Mouse (Mus musculus) liver, embryonic 16.5 days (tissue): ENCODE results near the gene Slc7a4. TPM values are rescaled to one million over a fixed set of nuclear protein-coding genes. Genes with fewer than 3 reads are reported as not detected.

Experiments
- polyA plus RNA-seq: library from polyadenylated mRNA; unstranded; fragments of >200 nt; fragmentation: Nextera tagmentation; extraction: Ambion mirVana; gene quantifications from 2 replicates; pipeline ENCODE4 v1.2.1, GENCODE M21; 2015

The Slc7a4 gene
- polyA plus RNA-seq, 1 experiment from 2014 or later, result 3.5 TPM

Other genes with a start within 250 kb of the Slc7a4 start
- gene Snap29, start 177.2 kb downstream of the Slc7a4 start, polyA plus RNA-seq, result 8.7 and 10.1 TPM in 2 replicates
- 13.5 and 15.2 TPM in 2 replicates for gene Pi4ka, start 176.9 kb downstream of the Slc7a4 start, polyA plus RNA-seq
- 27.2 and 27.9 TPM in 2 replicates for gene Crkl, start 131.2 kb downstream of the Slc7a4 start, polyA plus RNA-seq
- 3.8 and 6.3 TPM in 2 replicates for gene Aifm3, start 93.6 kb downstream of the Slc7a4 start, polyA plus RNA-seq
- gene Lztr1, start 74.5 kb downstream of the Slc7a4 start, polyA plus RNA-seq, result 25.2 and 25.7 TPM in 2 replicates
- 18.9 and 21.1 TPM in 2 replicates for gene Thap7, start 52.1 kb downstream of the Slc7a4 start, polyA plus RNA-seq
- 0.06 TPM in 1 of 2 replicates, not detected in the other for gene Lrrc74b, start 22.0 kb downstream of the Slc7a4 start, polyA plus RNA-seq
- 0.07 and 0.09 TPM in 2 replicates for gene P2rx6, start 21.3 kb downstream of the Slc7a4 start, polyA plus RNA-seq
- gene Smpd4, start 36.1 kb upstream of the Slc7a4 start, polyA plus RNA-seq, result 13.6 and 15.1 TPM in 2 replicates
- gene Ccdc74a, start 63.3 kb upstream of the Slc7a4 start, polyA plus RNA-seq, result 2.2 and 2.5 TPM in 2 replicates
- 16.0 and 19.2 TPM in 2 replicates for gene Med15, start 149.7 kb upstream of the Slc7a4 start, polyA plus RNA-seq
- gene Klhl22, start 176.4 kb upstream of the Slc7a4 start, polyA plus RNA-seq, result 11.2 and 12.8 TPM in 2 replicates
- gene Scarf2, start 214.1 kb upstream of the Slc7a4 start, polyA plus RNA-seq, result 0.67 TPM in 2 replicates
- gene B830017H08Rik, start 249.9 kb upstream of the Slc7a4 start, polyA plus RNA-seq, result not detected in 2 replicates